Mouse (Mus musculus): ENCODE measurements at regions not wholly inside any gene's neighbourhood (a gene's known extent, or its start where the extent isn't known, plus 50 kb on each side); places are given as distances from the start of the nearest gene placed in this dataset.

- no peak for TF ChIP-seq CTCF (IDR thresholded peaks at IDR 0.05; ENCODE audit: borderline replicate concordance, insufficient read depth, low read length)
- no peak for TF ChIP-seq POLR2A (IDR thresholded peaks at IDR 0.05; ENCODE audit: low read depth, low read length)
Observed at GRCm38 (mm10) chr7:90030486-90031250, 49.9 kb upstream of the Eed start.
